Mouse (Mus musculus) hindbrain, postnatal 0 days (tissue): Measurements from ENCODE around the gene C1qa. TPM values are rescaled to one million over a fixed set of nuclear protein-coding genes. Genes with fewer than 3 reads are reported as not detected.

Experiments
- ATAC-seq: fragments of 200-750 bp; cut with Nextera tagmentation; 2 replicates; pipeline ENCODE4 v1.8.0; 2017; ENCODE audit warnings: mild to moderate bottlenecking, moderate TSS enrichment, moderate library complexity
- DNase-seq: peaks from one replicate; pipeline ENCODE4 v3.0.0-alpha.2; 2015; ENCODE audit warnings: low spot score
- H3K27ac ChIP-seq: fragments of 300-500 bp; sonication (generic); 2 replicates; pipeline ENCODE4 v1.5.1; 2014; ENCODE audit warnings: mild to moderate bottlenecking
- H3K27me3 ChIP-seq: fragments of 300-500 bp; sonication (generic); 2 replicates; pipeline ENCODE4 v1.6.1; 2014; ENCODE audit warnings: low read length, mixed read lengths; ENCODE audit not compliant: insufficient read depth
- H3K36me3 ChIP-seq: fragments of 300-500 bp; sonication (generic); 2 replicates; pipeline ENCODE4 v1.6.1; 2014; ENCODE audit warnings: low read length, mixed read lengths; ENCODE audit not compliant: insufficient read depth
- H3K4me1 ChIP-seq: fragments of 300-500 bp; sonication (generic); 2 replicates; pipeline ENCODE4 v1.6.1; 2014; ENCODE audit warnings: antibody characterized with exemption, low read length, mixed read lengths; ENCODE audit not compliant: insufficient read depth
- H3K4me2 ChIP-seq: fragments of 300-500 bp; sonication (generic); 2 replicates; pipeline ENCODE4 v1.6.1; 2014; ENCODE audit warnings: low read depth, mild to moderate bottlenecking, low read length, moderate library complexity, mixed read lengths
- H3K4me3 ChIP-seq: fragments of 300-500 bp; sonication (generic); 2 replicates; pipeline ENCODE4 v1.5.1; 2014; ENCODE audit warnings: low read length
- H3K9ac ChIP-seq: fragments of 300-500 bp; sonication (generic); replicated peaks from 2 replicates; pipeline ENCODE4 v1.6.1; 2014; ENCODE audit warnings: mild to moderate bottlenecking, low read length, moderate library complexity, mixed read lengths
- H3K9me3 ChIP-seq: fragments of 300-500 bp; sonication (generic); 2 replicates; pipeline ENCODE4 v1.6.1; 2016; ENCODE audit warnings: low read length, mixed read lengths
- CTCF ChIP-seq: IDR thresholded peaks from 2 replicates; pipeline ENCODE4 v1.5.1; 2016; ENCODE audit warnings: antibody characterized with exemption, control low read depth, low read depth
- WGBS: fragments of 180-500 bp; shearing (Covaris S2); extraction: QIAGEN DNeasy Blood & Tissue Kit; methylation state at CpG from one replicate; pipeline ENCODE4 v1.1.7; 2014; 5-methylcytosine and 5-hydroxymethylcytosine counted together
- polyA plus RNA-seq: library from polyadenylated mRNA; unstranded; fragments of >200 nt; fragmentation: Nextera tagmentation; extraction: Ambion mirVana; gene quantifications from 2 replicates; pipeline ENCODE4 v1.2.1, GENCODE M21; 2015
- total RNA-seq: library from RNA; depleted of rRNA; stranded (reverse); fragments of >200 nt; gene quantifications from 2 replicates; pipeline ENCODE4 v1.2.3, GENCODE M21; 2014

C1qa gene
- total and polyA plus RNA-seq, 2 experiments from 2014 or later, result 49.9 to 55.4 TPM

GRCm38 (mm10) chr4:136867690-136868345 lies 30.8 kb downstream of the C1qa start:
- Histone ChIP-seq H3K27me3 (no peaks in the 10 kb centered on the region), H3K9me3 (no peaks in the 10 kb centered on the region), H3K36me3 (no peaks in the 10 kb centered on the region), H3K27ac (no peak overlapping the region), H3K4me2 (no peak overlapping the region), H3K4me1 (peaks cover 12% of the 10 kb centered on the region; the same call in 1 of the 2 replicates), H3K4me3 (no peak overlapping the region), H3K9ac (no peak overlapping the region)
- DNase-seq (peak; percentile 70), ATAC-seq (peak; percentile 30; the same call in 1 of the 2 replicates)
- WGBS, result 14% methylated on average over 12 of the region's 12 CpGs
- no peak for TF ChIP-seq CTCF

DNA sequence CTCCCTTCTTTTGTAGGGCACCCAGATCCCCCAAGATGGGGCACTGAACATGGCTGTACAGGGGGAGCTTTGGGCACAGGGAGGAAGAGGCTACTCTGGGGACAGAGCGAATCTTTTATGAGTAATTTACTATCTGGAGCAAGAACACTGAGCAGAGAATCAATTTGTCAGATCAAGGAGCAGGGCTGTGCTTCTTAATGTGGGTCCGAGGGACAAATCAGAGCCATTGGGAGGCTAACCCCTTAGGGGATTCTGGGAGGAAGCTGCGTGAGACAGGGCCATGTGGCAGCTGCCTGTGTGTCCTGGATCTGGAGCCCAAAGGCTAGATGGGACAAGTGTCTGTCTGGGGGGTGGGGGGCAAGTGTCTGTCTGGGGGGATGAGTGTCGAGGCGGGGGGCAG lies 33.1 kb downstream of the C1qa start:
- no peaks in the 10 kb centered on the region for H3K36me3 ChIP-seq
- no peaks in the 10 kb centered on the region for H3K9me3 ChIP-seq
- no peaks in the 10 kb centered on the region for H3K27me3 ChIP-seq
- H3K4me3 ChIP-seq, result no peak overlapping the region
- DNase-seq (peak; percentile 12), ATAC-seq (peak; percentile 25)
- TF ChIP-seq CTCF, result no peak
- H3K27ac ChIP-seq, result peak overlapping the region; percentile 64
- 38% methylated on average over 5 of the region's 5 CpGs for WGBS
- peaks cover 12% of the 10 kb centered on the region; the same call in 1 of the 2 replicates for H3K4me1 ChIP-seq
- H3K9ac ChIP-seq, result no peak overlapping the region
- H3K4me2 ChIP-seq, result no peak overlapping the region

- Histone ChIP-seq H3K36me3 (no peaks in the 10 kb centered on the region), H3K4me3 (no peak overlapping the region), H3K4me2 (no peak overlapping the region), H3K27ac (peak overlapping the region; percentile 64; the same call in 1 of the 2 replicates), H3K27me3 (no peaks in the 10 kb centered on the region), H3K9me3 (no peaks in the 10 kb centered on the region), H3K9ac (no peak overlapping the region), H3K4me1 (peaks cover 12% of the 10 kb centered on the region; the same call in 1 of the 2 replicates)
- ATAC-seq, result peak; percentile 61
- 3% methylated on average over 15 of the region's 15 CpGs for WGBS
- DNase-seq, result peak; percentile 87
- no peak for TF ChIP-seq CTCF
These were observed 33.7 kb downstream of the C1qa start for GRCm38 (mm10) chr4:136864751-136865470.

DNA sequence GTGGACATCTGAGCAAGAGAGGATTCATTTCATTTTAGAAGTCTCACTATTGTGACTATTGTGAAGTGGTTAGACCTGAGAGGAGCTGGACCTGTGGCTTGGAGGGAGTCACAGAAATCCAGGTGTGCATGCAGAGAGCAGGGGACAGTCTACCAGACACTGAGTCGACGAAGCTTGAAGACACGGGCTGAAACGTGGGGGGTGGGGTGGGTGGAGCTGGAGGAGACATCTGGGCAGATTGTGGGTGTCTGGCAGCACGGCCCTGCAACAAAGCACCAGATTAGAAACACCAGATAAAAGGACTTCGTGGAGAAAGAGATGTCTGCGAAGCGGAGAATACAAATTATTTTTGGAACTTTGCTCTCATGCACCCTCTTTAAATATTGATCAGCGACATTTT lies 35.1 kb downstream of the C1qa start:
- ATAC-seq (no peak), DNase-seq (no peak)
- no peak for TF ChIP-seq CTCF
- WGBS, result 38% methylated on average over 9 of the region's 9 CpGs
- no peak overlapping the region for H3K9ac ChIP-seq
- H3K4me1 ChIP-seq, result peaks cover 12% of the 10 kb centered on the region; the same call in 1 of the 2 replicates
- no peaks in the 10 kb centered on the region for H3K36me3 ChIP-seq
- H3K27ac ChIP-seq, result no peak overlapping the region
- H3K4me2 ChIP-seq, result no peak overlapping the region
- no peaks in the 10 kb centered on the region for H3K9me3 ChIP-seq
- no peak overlapping the region for H3K4me3 ChIP-seq
- H3K27me3 ChIP-seq, result no peaks in the 10 kb centered on the region

DNA sequence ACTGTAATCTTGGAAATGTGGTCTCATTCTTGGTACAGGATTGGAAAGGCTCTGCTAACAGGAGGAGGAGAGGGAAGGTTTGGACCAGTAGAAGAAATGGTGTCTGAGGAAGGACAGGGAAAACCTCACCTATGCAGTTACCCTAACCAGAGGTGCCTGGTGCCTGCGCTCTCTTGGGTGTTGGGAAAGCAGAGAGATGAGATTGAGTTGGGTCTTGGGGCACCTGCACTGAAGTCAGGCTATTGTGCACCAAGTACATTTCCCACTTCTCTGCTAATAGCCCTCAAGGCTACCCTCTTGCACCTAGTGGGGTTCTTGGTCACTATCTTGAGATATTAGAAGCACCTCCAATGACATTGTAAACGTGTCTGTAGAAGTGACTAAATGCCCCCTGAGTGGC lies 36.2 kb downstream of the C1qa start:
- H3K4me1 ChIP-seq, result 0 out of 2 replicates have a peak, but pooled peaks cover 9% of the 10 kb centered on the region
- WGBS, result 75% methylated on average over 2 of the region's 2 CpGs
- H3K27me3 ChIP-seq, result no peaks in the 10 kb centered on the region
- no peaks in the 10 kb centered on the region for H3K9me3 ChIP-seq
- ATAC-seq (no peak), DNase-seq (no peak)
- H3K4me2 ChIP-seq, result no peak overlapping the region
- no peak for TF ChIP-seq CTCF
- no peak overlapping the region for H3K9ac ChIP-seq
- no peak overlapping the region for H3K27ac ChIP-seq
- H3K4me3 ChIP-seq, result no peak overlapping the region
- H3K36me3 ChIP-seq, result no peaks in the 10 kb centered on the region

DNA sequence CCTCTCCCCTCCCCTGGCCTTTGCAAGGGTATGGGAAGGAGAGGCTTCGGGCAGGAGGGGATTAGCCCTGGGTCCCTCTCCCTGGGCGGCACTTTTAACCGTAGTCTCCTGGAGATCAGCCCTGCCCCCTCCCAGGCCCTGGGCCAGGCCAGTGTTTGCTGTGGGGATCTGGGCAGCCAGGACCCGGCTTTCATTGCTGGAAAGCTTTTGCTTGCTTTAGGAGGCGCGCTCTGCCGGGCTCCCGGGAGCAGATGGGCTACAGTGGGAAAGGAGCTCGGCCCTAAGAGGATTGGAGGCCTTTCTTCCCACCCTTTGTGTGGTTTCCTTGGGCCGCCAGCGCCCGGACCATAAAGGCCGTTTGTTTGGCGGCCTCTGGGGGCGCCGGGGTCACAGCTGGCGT lies 36.8 kb downstream of the C1qa start:
- Histone ChIP-seq H3K9ac (no peak overlapping the region), H3K27ac (no peak overlapping the region), H3K36me3 (no peaks in the 10 kb centered on the region), H3K9me3 (no peaks in the 10 kb centered on the region), H3K4me3 (no peak overlapping the region), H3K4me2 (no peak overlapping the region), H3K27me3 (no peaks in the 10 kb centered on the region), H3K4me1 (0 out of 2 replicates have a peak, but pooled peaks cover 9% of the 10 kb centered on the region)
- peak; percentile 41; the same call in 1 of the 2 replicates for ATAC-seq
- WGBS, result 6% methylated on average over 17 of the region's 17 CpGs
- peak; percentile 51 for DNase-seq
- no peak for TF ChIP-seq CTCF
